Mouse (Mus musculus) E14TG2a.4 (cell line): ENCODE data around the gene Irf2.

Experiments used
- CTCF ChIP-seq: conservative IDR thresholded peaks from 2 replicates; pipeline ENCODE4 v1.5.1; 2014; ENCODE audit warnings: low read length
- NANOG ChIP-seq: IDR thresholded peaks from 2 replicates; pipeline ENCODE4 v1.6.1; 2014; ENCODE audit warnings: borderline replicate concordance, low read length, mixed read lengths
- POU5F1 ChIP-seq: IDR thresholded peaks from 2 replicates; pipeline ENCODE4 v1.6.1; 2014; ENCODE audit warnings: low read length, borderline replicate concordance

DNA sequence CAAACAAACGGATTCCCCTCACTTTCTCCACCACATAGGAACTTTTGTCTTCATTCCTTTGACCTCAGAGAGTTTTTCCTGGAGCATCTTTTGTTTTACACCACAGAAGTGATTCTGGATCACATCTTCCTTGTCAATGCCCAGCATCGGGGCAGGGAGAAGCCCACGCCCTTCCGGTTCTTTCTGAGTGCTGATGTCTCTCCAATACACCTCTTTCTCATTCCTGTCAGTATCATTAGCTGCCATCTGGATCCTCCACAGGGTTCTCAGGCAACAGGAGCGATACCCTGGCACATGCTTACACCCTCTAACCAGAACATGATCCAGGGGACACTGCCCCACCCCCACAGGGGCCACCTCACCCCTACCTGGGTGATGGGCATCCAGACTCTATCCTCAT lies 20.8 kb upstream of the Irf2 start:
- TF ChIP-seq CTCF (no peak), POU5F1 (no peak), NANOG (peak; percentile 71)
